Mouse (Mus musculus) forebrain, embryonic 13.5 days (tissue): ENCODE results near the gene Pkp4. TPM values are rescaled to one million over a fixed set of nuclear protein-coding genes. Genes with fewer than 3 reads are reported as not detected.
"Not testable (repeated sequence)": the region's sequence is repeated elsewhere in the genome, so short reads cannot be mapped to it uniquely, and the experiment has no call there.

Experiments used
- ATAC-seq: fragments of 200-750 bp; cut with Nextera tagmentation; 2 replicates; pipeline ENCODE4 v1.8.0; 2017
- H3K27ac ChIP-seq: fragments of 300-500 bp; sonication (generic); 2 replicates; pipeline ENCODE4 v1.5.1; 2015; ENCODE audit warnings: inconsistent platforms, mild to moderate bottlenecking, moderate library complexity
- H3K27me3 ChIP-seq: fragments of 300-500 bp; sonication (generic); 2 replicates; pipeline ENCODE4 v1.6.1; 2015; ENCODE audit warnings: mild to moderate bottlenecking, inconsistent platforms
- H3K36me3 ChIP-seq: fragments of 300-500 bp; sonication (generic); 2 replicates; pipeline ENCODE4 v1.6.1; 2015; ENCODE audit warnings: mild to moderate bottlenecking, inconsistent platforms; ENCODE audit not compliant: poor library complexity, severe bottlenecking
- H3K4me1 ChIP-seq: fragments of 300-500 bp; sonication (generic); 2 replicates; pipeline ENCODE4 v1.6.1; 2015; ENCODE audit warnings: inconsistent platforms
- H3K4me2 ChIP-seq: fragments of 300-500 bp; sonication (generic); 2 replicates; pipeline ENCODE4 v1.6.1; 2015; ENCODE audit warnings: inconsistent platforms, mild to moderate bottlenecking, moderate library complexity
- H3K4me3 ChIP-seq: fragments of 300-500 bp; sonication (generic); 2 replicates; pipeline ENCODE4 v1.5.1; 2015; ENCODE audit warnings: mild to moderate bottlenecking, inconsistent platforms
- H3K9ac ChIP-seq: fragments of 300-500 bp; sonication (generic); 2 replicates; pipeline ENCODE4 v1.6.1; 2015; ENCODE audit warnings: mild to moderate bottlenecking, inconsistent platforms
- H3K9me3 ChIP-seq: fragments of 300-500 bp; sonication (generic); replicated peaks from 2 replicates; pipeline ENCODE4 v1.6.1; 2016; ENCODE audit warnings: inconsistent platforms
- WGBS: fragments of 180-500 bp; shearing (Covaris S2); methylation state at CpG from one replicate; pipeline ENCODE4 v1.1.7; 2015; 5-methylcytosine and 5-hydroxymethylcytosine counted together
- polyA plus RNA-seq: library from polyadenylated mRNA; unstranded; fragments of >200 nt; fragmentation: Nextera tagmentation; extraction: Ambion mirVana; gene quantifications from 2 replicates; pipeline ENCODE4 v1.2.1, GENCODE M21; 2015

The Pkp4 gene
- polyA plus RNA-seq, 1 experiment from 2014 or later, result 19.7 TPM

DNA sequence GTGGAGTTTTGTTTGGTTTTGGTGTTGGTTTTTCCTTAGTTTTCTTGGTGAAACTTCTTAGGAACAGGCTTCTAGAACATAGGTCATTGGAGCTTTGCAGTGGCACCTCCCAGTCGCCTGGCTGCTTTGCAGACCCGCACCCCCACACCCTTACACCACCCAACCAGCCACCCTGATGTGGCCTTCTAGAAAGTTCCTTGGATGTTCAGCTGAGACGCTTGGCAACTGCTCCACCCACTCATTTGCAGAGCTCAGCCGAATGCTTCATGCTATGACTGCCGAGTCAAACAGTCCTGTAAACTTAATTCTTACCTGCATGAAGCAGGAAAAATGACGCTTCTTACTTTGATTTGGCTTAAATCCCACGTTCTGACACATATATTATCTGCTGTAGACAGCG lies 187.9 kb downstream of the Pkp4 start:
- no peak overlapping the region for H3K27ac ChIP-seq
- 89% methylated on average over 8 of the region's 8 CpGs for WGBS

DNA sequence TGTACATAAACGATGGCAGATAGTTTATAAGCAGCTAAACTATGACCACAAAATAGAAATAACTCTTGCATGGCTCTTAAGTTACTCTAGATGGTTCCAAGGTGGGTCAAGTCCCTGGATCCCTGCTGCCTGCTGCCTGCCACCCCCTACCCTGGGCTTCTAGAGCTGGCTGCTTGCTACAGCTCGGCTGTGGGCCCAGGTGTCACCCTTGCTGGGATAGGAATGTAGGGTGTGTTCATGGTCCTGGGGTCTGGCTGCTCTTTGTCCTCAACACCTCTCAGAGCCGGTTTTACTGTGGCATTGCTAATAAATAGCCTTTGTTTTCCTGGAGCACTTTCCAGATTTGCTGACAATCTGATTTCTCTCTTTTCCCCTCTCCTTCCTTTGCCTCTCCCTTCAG lies 189.4 kb downstream of the Pkp4 start:
- WGBS, result 80% methylated on average over 3 of the region's 3 CpGs
- H3K9ac ChIP-seq, result no peak overlapping the region
- ATAC-seq, result no peak
- peaks cover 38% of the 10 kb centered on the region for H3K36me3 ChIP-seq
- no peak overlapping the region for H3K27ac ChIP-seq
- H3K4me3 ChIP-seq, result no peak overlapping the region
- no peaks in the 10 kb centered on the region for H3K27me3 ChIP-seq
- no peaks in the 10 kb centered on the region for H3K9me3 ChIP-seq
- H3K4me2 ChIP-seq, result no peak overlapping the region
- peaks cover 25% of the 10 kb centered on the region for H3K4me1 ChIP-seq

More for the DNA sequence above, 187.9 kb downstream of the Pkp4 start:
- Histone ChIP-seq H3K9ac (no peak overlapping the region), H3K4me3 (no peak overlapping the region), H3K27me3 (no peaks in the 10 kb centered on the region), H3K4me1 (peaks cover 25% of the 10 kb centered on the region), H3K9me3 (no peaks in the 10 kb centered on the region), H3K4me2 (no peak overlapping the region), H3K36me3 (peaks cover 41% of the 10 kb centered on the region)
- no peak for ATAC-seq

DNA sequence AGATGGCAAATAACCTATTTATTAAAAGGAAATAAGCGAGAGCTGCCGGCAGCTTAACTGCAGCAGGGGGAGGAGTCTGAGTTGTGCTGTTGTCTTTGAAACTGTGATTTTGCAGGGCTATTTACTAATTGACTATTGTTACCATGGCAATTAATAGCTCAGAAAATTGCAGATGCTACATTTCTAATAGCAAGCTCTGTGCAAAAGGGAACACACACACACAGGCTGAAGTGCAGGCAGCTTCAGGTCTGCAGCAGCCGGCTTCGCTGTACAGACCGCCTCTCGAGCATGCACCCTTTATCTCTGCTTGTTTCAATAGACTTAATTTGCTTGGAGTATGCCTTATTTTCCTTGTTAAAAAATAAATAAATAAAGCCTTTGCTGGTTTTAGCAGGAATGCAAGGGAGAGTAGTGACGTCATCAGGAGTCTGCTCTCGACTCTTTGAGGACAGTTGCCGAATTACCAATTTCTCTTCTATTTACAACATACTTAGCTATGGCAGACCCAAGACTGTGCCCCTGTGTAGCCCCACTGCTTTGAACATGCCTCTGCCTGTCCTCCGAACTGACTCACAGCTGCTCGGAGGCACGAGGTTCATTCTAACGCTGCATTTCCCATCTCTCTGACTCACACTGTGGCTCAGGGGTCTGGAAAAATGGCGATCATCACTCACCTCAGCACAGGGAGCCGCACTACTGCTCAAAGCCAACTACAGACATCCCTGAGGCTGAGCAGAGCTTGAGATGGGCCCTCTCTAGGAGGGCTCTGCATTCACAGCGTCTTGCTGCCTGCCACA lies 190.9 kb downstream of the Pkp4 start:
- Histone ChIP-seq H3K9me3 (no peaks in the 10 kb centered on the region), H3K27ac (peak overlapping the region; percentile 84), H3K36me3 (peaks cover 42% of the 10 kb centered on the region), H3K4me2 (peak overlapping the region; percentile 27), H3K4me1 (peaks cover 22% of the 10 kb centered on the region), H3K4me3 (no peak overlapping the region), H3K9ac (peak overlapping the region; percentile 8; the same call in 1 of the 2 replicates), H3K27me3 (no peaks in the 10 kb centered on the region)
- 46% methylated on average over 16 of the region's 16 CpGs for WGBS
- ATAC-seq, result peak; percentile 91

DNA sequence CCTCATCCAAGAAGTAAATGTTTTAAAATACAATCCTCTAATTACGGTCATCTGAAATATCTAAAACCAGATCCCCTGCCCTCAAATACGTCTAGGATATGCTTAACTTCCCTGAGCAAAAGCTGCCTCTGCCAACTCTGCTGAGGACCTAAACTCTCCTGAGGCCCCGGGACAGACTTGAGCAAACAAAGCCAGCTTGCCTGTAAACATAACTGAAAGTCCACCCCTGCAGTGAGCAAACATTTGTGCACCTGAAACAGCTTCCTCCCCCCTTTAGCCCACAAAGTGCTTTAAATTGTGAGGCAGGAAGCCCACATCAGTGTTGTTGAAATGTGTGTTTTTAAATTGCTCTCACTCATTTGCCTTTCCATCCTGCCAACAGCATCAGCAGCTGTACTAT lies 193.2 kb downstream of the Pkp4 start:
- Histone ChIP-seq H3K4me3 (no peak overlapping the region), H3K36me3 (peaks cover 26% of the 10 kb centered on the region), H3K4me1 (peaks cover 19% of the 10 kb centered on the region), H3K9me3 (no peaks in the 10 kb centered on the region), H3K27me3 (no peaks in the 10 kb centered on the region), H3K9ac (no peak overlapping the region), H3K4me2 (no peak overlapping the region), H3K27ac (no peak overlapping the region)
- 85% methylated on average over 3 of the region's 3 CpGs for WGBS
- no peak for ATAC-seq

DNA sequence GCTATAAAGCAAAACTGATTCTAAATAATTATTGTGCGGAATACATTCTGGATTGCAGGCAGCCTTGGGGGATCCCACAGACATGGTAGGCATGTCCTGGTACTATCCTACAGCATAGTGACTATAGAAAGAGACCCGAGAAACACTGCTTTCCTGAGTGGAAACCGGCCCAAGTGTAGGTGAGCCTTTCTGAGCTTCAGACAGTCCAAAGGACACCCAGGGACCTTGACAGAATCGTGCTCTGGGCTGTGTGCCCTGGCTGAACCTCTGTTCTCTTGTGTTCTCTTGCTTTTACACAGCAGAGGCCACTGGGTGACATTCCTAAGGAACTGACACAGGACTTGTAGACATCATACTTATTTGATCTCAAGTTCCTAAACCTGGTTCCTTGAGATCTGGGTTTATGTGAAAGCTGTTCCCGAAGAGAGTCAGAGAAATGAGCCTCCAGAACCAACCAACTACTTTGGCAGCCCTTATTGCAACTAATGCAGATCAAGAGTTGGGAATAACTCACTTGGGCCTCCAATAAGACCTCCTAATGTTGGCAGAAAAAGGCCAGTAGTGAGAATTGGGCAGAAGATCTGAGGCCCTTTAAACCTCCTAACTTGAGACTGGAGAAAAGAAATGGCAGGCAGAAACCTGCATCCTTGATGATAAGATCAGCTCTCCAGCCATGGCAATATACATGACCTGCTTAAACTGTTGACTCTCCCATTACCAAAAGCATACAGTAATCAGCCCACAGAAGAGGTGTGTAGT lies 195.1 kb downstream of the Pkp4 start:
- no peaks in the 10 kb centered on the region for H3K9me3 ChIP-seq
- no peaks in the 10 kb centered on the region for H3K27me3 ChIP-seq
- peaks cover 18% of the 10 kb centered on the region for H3K4me1 ChIP-seq
- H3K9ac ChIP-seq, result no peak overlapping the region
- no peak overlapping the region for H3K4me3 ChIP-seq
- no peak for ATAC-seq
- H3K4me2 ChIP-seq, result no peak overlapping the region
- 98% methylated on average over 5 of the region's 5 CpGs for WGBS
- no peak overlapping the region for H3K27ac ChIP-seq
- peaks cover 21% of the 10 kb centered on the region for H3K36me3 ChIP-seq

DNA sequence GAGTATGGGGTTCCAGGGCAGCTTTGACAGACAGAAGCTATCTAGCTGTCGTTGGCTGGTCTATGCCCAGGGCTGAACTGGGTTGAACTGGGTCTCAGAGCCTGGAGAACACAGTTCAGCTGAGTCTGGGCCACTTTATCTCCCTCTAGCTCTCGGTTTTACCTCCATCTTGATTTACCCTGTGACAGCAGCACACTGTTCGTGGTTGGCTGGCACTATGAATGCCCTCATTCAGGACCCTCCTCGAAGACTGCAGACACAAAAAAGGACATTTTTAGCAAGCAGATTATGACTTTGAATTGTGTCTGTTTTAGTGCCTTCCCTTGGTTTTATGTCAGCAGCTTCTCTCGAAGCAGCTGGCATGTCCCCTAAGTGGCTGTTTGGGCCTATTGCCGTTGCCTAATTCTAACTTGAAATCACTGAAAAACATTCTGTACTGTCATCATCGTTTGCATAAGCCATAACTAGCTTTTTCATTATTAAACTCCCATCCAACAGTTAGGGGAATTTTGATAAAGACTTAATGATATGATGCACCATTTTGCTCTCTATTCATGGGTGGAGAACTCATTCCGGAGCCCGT lies 199.2 kb downstream of the Pkp4 start:
- Histone ChIP-seq H3K27me3 (no peaks in the 10 kb centered on the region), H3K9me3 (no peaks in the 10 kb centered on the region), H3K36me3 (peaks cover 14% of the 10 kb centered on the region), H3K4me3 (no peak overlapping the region), H3K4me1 (peaks cover 4% of the 10 kb centered on the region; the same call in 1 of the 2 replicates), H3K27ac (no peak overlapping the region), H3K9ac (no peak overlapping the region), H3K4me2 (no peak overlapping the region)
- 68% methylated on average over 9 of the region's 9 CpGs for WGBS
- ATAC-seq, result 0 out of 2 replicates have a peak, but pooled peaks have one; percentile 14

DNA sequence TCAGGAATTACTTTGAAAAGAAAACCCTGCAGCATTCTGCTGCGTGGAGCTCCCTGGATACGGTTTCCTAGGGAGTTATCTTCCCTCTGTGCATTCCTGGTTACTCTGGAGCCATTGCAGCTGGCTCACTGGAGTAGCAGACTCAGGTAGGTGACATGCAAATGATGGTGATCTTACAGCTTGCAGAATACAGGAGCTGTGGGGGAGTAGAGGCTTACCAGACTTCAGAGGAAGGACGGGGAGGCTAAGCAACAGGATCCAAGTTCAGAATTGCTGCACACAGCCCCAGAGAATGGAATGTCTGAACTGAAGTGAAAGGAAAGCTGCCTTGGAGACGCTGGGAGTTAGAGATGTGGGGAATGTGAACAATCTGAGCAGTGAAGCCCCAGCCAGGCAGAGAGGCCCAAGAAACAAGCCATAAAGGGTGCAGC lies 200.7 kb downstream of the Pkp4 start:
- no peak overlapping the region for H3K4me3 ChIP-seq
- H3K4me2 ChIP-seq, result no peak overlapping the region
- ATAC-seq, result no peak
- 41% methylated on average over 4 of the region's 4 CpGs for WGBS
- peaks cover 4% of the 10 kb centered on the region; the same call in 1 of the 2 replicates for H3K4me1 ChIP-seq
- no peak overlapping the region for H3K27ac ChIP-seq
- H3K9ac ChIP-seq, result no peak overlapping the region
- H3K36me3 ChIP-seq, result no peaks in the 10 kb centered on the region
- no peaks in the 10 kb centered on the region for H3K27me3 ChIP-seq
- H3K9me3 ChIP-seq, result no peaks in the 10 kb centered on the region

DNA sequence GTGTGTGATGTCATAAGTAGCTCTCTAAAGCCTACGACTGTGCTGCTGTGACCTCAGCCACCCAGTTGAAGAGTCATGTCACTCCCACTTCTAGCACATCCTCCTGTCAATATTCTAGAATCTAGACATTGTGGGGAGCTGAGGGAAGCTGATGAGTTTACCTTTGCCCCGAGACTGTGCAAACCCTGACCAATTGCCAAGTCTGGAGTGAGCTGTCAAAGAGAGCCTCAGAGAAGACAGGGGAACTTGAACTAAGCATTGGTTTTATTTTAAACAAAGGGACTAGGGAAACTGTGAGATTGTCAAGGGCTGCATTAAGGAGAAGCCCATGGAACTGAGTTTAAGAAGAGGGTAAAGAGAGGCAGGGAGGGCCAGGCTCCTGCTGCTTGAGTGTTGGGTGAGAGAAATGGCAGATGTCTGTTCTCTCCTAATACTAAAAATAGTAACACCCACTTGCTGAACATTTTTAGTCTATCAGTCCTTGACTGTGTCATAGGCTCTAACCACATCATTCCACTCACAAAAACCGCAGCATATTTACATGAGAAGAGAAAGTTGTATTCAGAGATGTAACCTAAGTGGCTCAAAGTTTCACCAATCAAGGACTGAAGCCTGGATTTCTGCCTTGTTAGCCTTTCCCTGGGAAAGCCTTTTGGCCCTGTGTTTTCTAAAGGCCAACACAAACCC lies 203.6 kb downstream of the Pkp4 start:
- no peaks in the 10 kb centered on the region for H3K36me3 ChIP-seq
- WGBS, result 89% methylated on average over 3 of the region's 3 CpGs
- no peak overlapping the region for H3K9ac ChIP-seq
- no peak for ATAC-seq
- no peak overlapping the region for H3K4me2 ChIP-seq
- no peak overlapping the region for H3K27ac ChIP-seq
- H3K9me3 ChIP-seq, result no peaks in the 10 kb centered on the region; the same call in 1 of the 2 replicates
- H3K4me1 ChIP-seq, result peaks cover 4% of the 10 kb centered on the region; the same call in 1 of the 2 replicates
- no peaks in the 10 kb centered on the region for H3K27me3 ChIP-seq
- no peak overlapping the region for H3K4me3 ChIP-seq

DNA sequence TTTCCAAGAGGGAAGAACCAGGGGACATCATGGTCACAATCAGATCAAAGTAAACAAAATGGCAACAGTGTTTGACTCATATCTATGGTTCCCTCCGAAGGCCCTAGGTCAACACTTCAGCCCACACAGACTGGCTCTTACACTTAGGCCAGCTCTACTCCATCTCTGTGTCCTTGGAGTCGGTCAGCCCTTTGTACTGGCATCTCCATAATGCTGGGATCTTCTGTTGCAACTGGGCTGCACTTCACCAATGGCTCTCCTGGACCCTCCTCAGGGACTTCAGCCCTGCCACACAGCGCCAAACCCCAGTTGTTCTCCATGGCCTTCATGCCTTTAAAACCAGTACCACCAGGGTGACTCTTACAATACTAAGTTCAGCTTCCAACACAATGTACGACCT lies 206.5 kb downstream of the Pkp4 start:
- H3K27me3 ChIP-seq, result no peaks in the 10 kb centered on the region
- no peak overlapping the region for H3K9ac ChIP-seq
- no peak overlapping the region for H3K4me3 ChIP-seq
- no peak overlapping the region for H3K4me2 ChIP-seq
- ATAC-seq, result no peak
- no peaks in the 10 kb centered on the region for H3K36me3 ChIP-seq
- no peak overlapping the region for H3K27ac ChIP-seq
- no peaks in the 10 kb centered on the region for H3K4me1 ChIP-seq
- H3K9me3 ChIP-seq, result no peaks in the 10 kb centered on the region; the same call in 1 of the 2 replicates
- WGBS, result 92% methylated on average over 4 of the region's 4 CpGs

DNA sequence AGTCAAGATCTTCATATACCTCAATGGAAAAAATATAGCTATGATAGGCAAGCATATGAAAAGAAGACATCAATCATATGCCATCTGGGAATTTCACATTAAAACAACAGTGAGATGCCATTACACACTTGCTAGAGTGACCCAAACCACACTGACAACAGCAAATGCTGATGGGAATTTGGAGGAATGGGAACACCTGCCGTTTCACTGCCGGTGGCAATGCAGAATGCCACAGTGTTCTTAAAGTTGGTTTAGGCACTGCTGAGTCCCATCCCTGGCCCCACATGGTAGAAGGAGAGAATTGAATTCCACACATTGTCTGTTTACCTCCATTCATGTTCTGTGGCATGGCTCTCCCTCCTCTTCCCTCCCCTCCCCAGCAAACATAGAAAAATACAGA lies 212.5 kb downstream of the Pkp4 start:
- no peaks in the 10 kb centered on the region for H3K27me3 ChIP-seq
- H3K9me3 ChIP-seq, result no peaks in the 10 kb centered on the region
- no peak overlapping the region for H3K4me2 ChIP-seq
- no peak overlapping the region for H3K9ac ChIP-seq
- no peak overlapping the region for H3K4me3 ChIP-seq
- no peaks in the 10 kb centered on the region for H3K36me3 ChIP-seq
- 94% methylated on average over 2 of the region's 2 CpGs for WGBS
- no peak overlapping the region for H3K27ac ChIP-seq
- H3K4me1 ChIP-seq, result no peaks in the 10 kb centered on the region
- ATAC-seq, result no peak

DNA sequence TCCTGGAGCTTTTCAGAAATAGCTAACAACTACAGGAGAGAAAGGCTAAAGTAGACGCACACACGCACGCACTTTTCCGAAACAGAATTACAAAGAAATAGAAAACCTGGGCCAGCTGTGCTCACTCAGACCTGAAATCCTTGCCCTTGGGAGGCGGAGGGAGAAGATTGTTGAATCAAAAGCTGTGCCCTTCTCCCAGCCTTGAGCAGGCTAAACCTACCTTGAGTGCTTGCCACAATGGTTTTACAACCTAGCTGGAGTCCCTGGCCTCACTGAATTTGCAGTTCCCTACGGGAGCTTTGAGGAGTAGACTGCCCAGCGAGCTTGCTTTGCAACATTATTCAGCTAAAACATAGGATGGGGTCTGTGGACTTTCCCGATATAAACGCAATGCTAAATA lies 217.4 kb downstream of the Pkp4 start:
- Histone ChIP-seq H3K4me1 (no peaks in the 10 kb centered on the region), H3K36me3 (no peaks in the 10 kb centered on the region), H3K4me2 (no peak overlapping the region), H3K9ac (no peak overlapping the region), H3K27ac (no peak overlapping the region), H3K27me3 (no peaks in the 10 kb centered on the region), H3K4me3 (no peak overlapping the region), H3K9me3 (no peaks in the 10 kb centered on the region)
- 88% methylated on average over 9 of the region's 9 CpGs for WGBS
- no peak for ATAC-seq

DNA sequence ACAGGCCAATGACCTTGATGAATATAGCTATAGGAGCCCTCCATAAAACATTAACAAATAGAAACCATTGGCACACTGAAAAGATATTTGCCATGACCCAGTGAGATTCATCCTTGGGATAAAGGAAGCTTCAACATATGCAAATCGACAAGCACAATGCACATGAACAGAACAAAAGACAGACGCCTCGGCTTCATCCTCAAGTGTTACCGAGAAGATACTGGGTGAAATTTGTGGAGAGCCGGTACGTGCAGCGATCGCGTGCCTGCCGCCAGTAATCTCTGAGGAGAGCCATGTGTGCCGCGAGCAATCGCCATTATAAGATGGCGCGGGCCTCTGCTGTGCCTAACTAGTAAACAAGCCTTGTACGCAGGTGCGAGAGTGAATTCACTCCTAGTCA lies 218.2 kb downstream of the Pkp4 start:
- H3K36me3 ChIP-seq, H3K9me3 ChIP-seq, H3K27me3 ChIP-seq, H3K4me1 ChIP-seq, H3K27ac ChIP-seq, ATAC-seq, H3K9ac ChIP-seq, H3K4me3 ChIP-seq, H3K4me2 ChIP-seq: not testable (repeated sequence)
- WGBS, result 96% methylated on average over 17 of the region's 17 CpGs
